ENCODE assay signal across 11 mouse cellular contexts in the genomic region with DNA sequence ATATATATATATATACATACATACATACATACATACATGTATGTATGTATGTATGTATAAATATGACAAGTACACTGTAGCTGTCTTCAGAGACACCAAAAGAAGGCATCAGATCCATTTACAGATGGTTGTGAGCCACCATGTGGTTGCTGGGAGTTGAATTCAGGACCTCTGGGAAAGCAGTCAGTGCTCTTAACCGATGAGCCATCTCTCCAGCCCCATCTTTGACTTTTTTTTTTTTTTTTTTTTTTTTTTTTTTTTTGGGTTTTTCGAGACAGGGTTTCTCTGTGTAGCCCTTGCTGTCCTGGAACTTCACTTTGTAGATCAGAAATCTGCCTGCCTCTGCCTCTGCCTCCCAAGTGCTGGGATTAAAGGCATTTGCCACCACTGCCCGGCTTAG. TPM values are rescaled to one million over a fixed set of nuclear protein-coding genes. Genes with fewer than 3 reads are reported as not detected.
DNase-seq lines count a peak whose midpoint lies in the region; ATAC-seq and TF ChIP-seq lines count a peak whose summit lies in the region.
"Not testable (repeated sequence)": the region's sequence is repeated elsewhere in the genome, so short reads cannot be mapped to it uniquely, and the experiment has no call there.
"Had no signal": no experiment of that assay in that cellular context is flagged by ENCODE, and none has a peak within 500 bp of the region (broad histone marks: within the 10 kb centered on the region; RNA-seq: fewer than 3 reads in every experiment).

No protein-coding gene starts in this region.

- H3K27ac ChIP-seq in CH12.LX (ENCODE audit: insufficient read depth, low read depth); MEL (ENCODE audit: control insufficient read depth, low read depth, low read length); midbrain, embryonic 11.5 days (ENCODE audit: low read depth, low read length): not testable (repeated sequence)

- not testable (repeated sequence) for TF ChIP-seq CTCF in CH12.LX (conservative IDR thresholded peaks at IDR 0.05 in 1 of 2, IDR thresholded peaks at IDR 0.05 in 1 of 2; ENCODE audit: low read depth in 2 of 2, low read length in 2 of 2); MEL (IDR thresholded peaks at IDR 0.05 in 2 of 3, conservative IDR thresholded peaks at IDR 0.05 in 1 of 3; ENCODE audit: control insufficient read depth in 1 of 3, insufficient read depth in 1 of 3, low read depth in 2 of 3, low read length in 3 of 3, poor library complexity in 1 of 3, severe bottlenecking in 1 of 3)

- H3K27me3 ChIP-seq in CH12.LX (replicated peaks); MEL (ENCODE audit: control insufficient read depth in 1 of 2, insufficient read depth in 2 of 2, low read length in 2 of 2); midbrain, embryonic 11.5 days (ENCODE audit: control insufficient read depth, insufficient read depth, low read length): not testable (repeated sequence)

- TF ChIP-seq EP300 in CH12.LX (IDR thresholded peaks at IDR 0.05; ENCODE audit: low read length); MEL (IDR thresholded peaks at IDR 0.05; ENCODE audit: low read depth in 1 of 2, low read length in 2 of 2): not testable (repeated sequence)

- dilution Hi-C loops in CH12.LX (cut with MboI; ENCODE audit: extremely low pct_ligation_motif_present, extremely low pct_unique_long_range_greater_than_20kb, low sequenced_read_pairs): not testable (repeated sequence)

- not testable (repeated sequence) for H3K79me2 ChIP-seq in CH12.LX (replicated peaks; ENCODE audit: control insufficient read depth, extremely low read depth, insufficient read depth, poor library complexity, severe bottlenecking); MEL (ENCODE audit: control insufficient read depth, insufficient read depth, low read length, poor library complexity)

- not testable (repeated sequence) for DNase-seq in CH12.LX (ENCODE audit: extremely low read depth); MEL (ENCODE audit: low read depth, low spot score)
- DNase-seq in midbrain, embryonic 11.5 days (ENCODE audit: low spot score, missing footprints): peak; percentile 14

- TF ChIP-seq POLR2A in CH12.LX (IDR thresholded peaks at IDR 0.05; ENCODE audit: low read depth, low read length); MEL (IDR thresholded peaks at IDR 0.05; ENCODE audit: control insufficient read depth in 1 of 2, insufficient read depth in 1 of 2, low read depth in 1 of 2, low read length in 2 of 2, poor library complexity in 1 of 2): not testable (repeated sequence)

- H3K4me2 ChIP-seq in CH12.LX (ENCODE audit: insufficient read depth, low read depth, poor library complexity, severe bottlenecking); midbrain, embryonic 11.5 days: not testable (repeated sequence)

- H3K4me1 ChIP-seq in CH12.LX (ENCODE audit: control insufficient read depth in 1 of 2, insufficient read depth in 2 of 2); MEL (ENCODE audit: control insufficient read depth in 1 of 2, insufficient read depth in 2 of 2, low read length in 2 of 2); midbrain, embryonic 11.5 days (ENCODE audit: control insufficient read depth, insufficient read depth, low read length): not testable (repeated sequence)

- in situ Hi-C loops in CH12.LX (cut with MboI; ENCODE audit: low pct_ligation_motif_present, low pct_unique_long_range_greater_than_20kb, low sequenced_read_pairs): not testable (repeated sequence)

- not testable (repeated sequence) for H3K9me3 ChIP-seq in CH12.LX (replicated peaks; ENCODE audit: low read length); MEL (replicated peaks; ENCODE audit: insufficient read depth, low read length); midbrain, embryonic 11.5 days (ENCODE audit: control insufficient read depth, low read length)

- 80% methylated on average over 3 of the region's 3 CpGs for WGBS in midbrain, embryonic 11.5 days

- not testable (repeated sequence) for TF ChIP-seq RAD21 in CH12.LX (IDR thresholded peaks at IDR 0.05; ENCODE audit: low read depth, low read length); MEL (IDR thresholded peaks at IDR 0.05; ENCODE audit: low read depth, low read length)

- not testable (repeated sequence) for H3K9ac ChIP-seq in CH12.LX (ENCODE audit: insufficient read depth, low read depth); MEL (ENCODE audit: control insufficient read depth, low read depth, low read length, poor library complexity, severe bottlenecking); midbrain, embryonic 11.5 days (ENCODE audit: low read length)

- ATAC-seq in midbrain, embryonic 11.5 days (ENCODE audit: low FRiP score): not testable (repeated sequence)

- H3K36me3 ChIP-seq in CH12.LX (replicated peaks in 1 of 2; ENCODE audit: control insufficient read depth in 1 of 2, insufficient read depth in 1 of 2, low read length in 1 of 2): peaks cover 36 to 41% of the 10 kb centered on the region in 2 experiments
- not testable (repeated sequence) for H3K36me3 ChIP-seq in MEL (ENCODE audit: control insufficient read depth in 1 of 2, insufficient read depth in 2 of 2, low read length in 2 of 2)
- peaks cover 17% of the 10 kb centered on the region for H3K36me3 ChIP-seq in midbrain, embryonic 11.5 days (ENCODE audit: control insufficient read depth, insufficient read depth, low read length)

- H3K4me3 ChIP-seq in CH12.LX (replicated peaks in 1 of 3; ENCODE audit: low read depth in 2 of 3, low read length in 2 of 3, poor library complexity in 1 of 3); MEL (ENCODE audit: control insufficient read depth in 1 of 2, insufficient read depth in 1 of 2, low read depth in 2 of 2, low read length in 2 of 2); midbrain, embryonic 11.5 days (ENCODE audit: low read depth, low read length): not testable (repeated sequence)

TF ChIP-seq in CH12.LX, 34 proteins besides CTCF, POLR2A, EP300 and RAD21:
- peak; percentile 55 for TF ChIP-seq ZNF384 (IDR thresholded peaks at IDR 0.05; ENCODE audit: low read depth, low read length)

TF ChIP-seq in MEL, 35 proteins besides CTCF, POLR2A, EP300 and RAD21:
- peak; percentile 79 for TF ChIP-seq ZNF384 (IDR thresholded peaks at IDR 0.05; ENCODE audit: low read depth, low read length)

RNA-seq across cellular contexts. Expression of gene Qrich2, which starts 2.3 kb away (rescaled TPM):
- 0.13 and 0.38 TPM in 2 replicates for total RNA-seq in CH12.LX (2012; rRNA removed)
- 0.23 and 0.32 TPM in 2 replicates for total RNA-seq in CH12.LX (2014; rRNA removed)
- 0.29 and 0.37 TPM in 2 replicates for polyA plus RNA-seq in CH12.LX (2012; ENCODE audit: insufficient read length, low read depth)
- total RNA-seq in MEL (2012; rRNA removed): not detected in 2 replicates
- under 1 TPM in 1 of 2 experiments, not detected in 1; 0.11 TPM for polyA plus RNA-seq in MEL (2012; ENCODE audit: insufficient read depth in 1 of 2, insufficient read length in 2 of 2, low read depth in 1 of 2, low replicate concordance in 2 of 2, missing spikeins in 1 of 2)
- polyA plus RNA-seq in midbrain, embryonic 11.5 days (2014; fragmentation: Nextera tagmentation; extraction: Ambion mirVana): 0.08 and 0.14 TPM in 2 replicates
- total RNA-seq: adrenal gland, adult 18-20 months; adrenal gland, adult 2 months; adrenal gland, postnatal 10 days; adrenal gland, postnatal 14 days; adrenal gland, postnatal 25 days; adrenal gland, postnatal 36 days had no signal
- polyA plus RNA-seq: activated CD4-positive, CD25-positive, alpha-beta regulatory T cell, adult 4 months; CD4-positive, CD25-positive, alpha-beta regulatory T cell, adult 4 months had no signal

RNA-seq across cellular contexts. Expression of gene Prpsap1, which starts 25.7 kb away (rescaled TPM):
- total RNA-seq in CH12.LX (2012; rRNA removed): 114 and 118 TPM in 2 replicates
- total RNA-seq in CH12.LX (2014; rRNA removed): 79.8 and 93.5 TPM in 2 replicates
- polyA plus RNA-seq in CH12.LX (2012; ENCODE audit: insufficient read length, low read depth): 112 and 114 TPM in 2 replicates
- total RNA-seq in MEL (2012; rRNA removed): 142 and 155 TPM in 2 replicates
- 100 to 1,000 TPM in 1 of 2 experiments, not detected in 1; 112 TPM for polyA plus RNA-seq in MEL (2012; ENCODE audit: insufficient read depth in 1 of 2, insufficient read length in 2 of 2, low read depth in 1 of 2, low replicate concordance in 2 of 2, missing spikeins in 1 of 2)
- polyA plus RNA-seq in midbrain, embryonic 11.5 days (2014; fragmentation: Nextera tagmentation; extraction: Ambion mirVana): 173 and 183 TPM in 2 replicates

RNA-seq across cellular contexts. Expression of gene Ubald2, which starts 34.4 kb away (rescaled TPM):
- 321 and 436 TPM in 2 replicates for total RNA-seq in CH12.LX (2012; rRNA removed)
- 291 and 336 TPM in 2 replicates for total RNA-seq in CH12.LX (2014; rRNA removed)
- polyA plus RNA-seq in CH12.LX (2012; ENCODE audit: insufficient read length, low read depth): 222 and 228 TPM in 2 replicates
- 56.8 and 66.2 TPM in 2 replicates for total RNA-seq in MEL (2012; rRNA removed)
- polyA plus RNA-seq in MEL (2012; ENCODE audit: insufficient read depth in 1 of 2, insufficient read length in 2 of 2, low read depth in 1 of 2, low replicate concordance in 2 of 2, missing spikeins in 1 of 2): 10 to 100 TPM in 1 of 2 experiments, not detected in 1; 77.7 TPM
- polyA plus RNA-seq in midbrain, embryonic 11.5 days (2014; fragmentation: Nextera tagmentation; extraction: Ambion mirVana): 72.3 and 83.0 TPM in 2 replicates

RNA-seq across cellular contexts. Expression of gene Rnf157, which starts 55.5 kb away (rescaled TPM):
- total RNA-seq in CH12.LX (2012; rRNA removed) (17.2 and 39.3 TPM in 2 replicates), CH12.LX (2014; rRNA removed) (7.2 and 8.7 TPM in 2 replicates), MEL (2012; rRNA removed) (4.6 and 7.5 TPM in 2 replicates)
- polyA plus RNA-seq in CH12.LX (2012; ENCODE audit: insufficient read length, low read depth) (8.7 and 10.9 TPM in 2 replicates), MEL (2012; ENCODE audit: insufficient read depth in 1 of 2, insufficient read length in 2 of 2, low read depth in 1 of 2, low replicate concordance in 2 of 2, missing spikeins in 1 of 2) (10 to 100 TPM in 1 of 2 experiments, not detected in 1; 10.9 TPM)
- 17.8 and 18.1 TPM in 2 replicates for polyA plus RNA-seq in midbrain, embryonic 11.5 days (2014; fragmentation: Nextera tagmentation; extraction: Ambion mirVana)
